Mouse (Mus musculus) hindbrain, postnatal 0 days (tissue): Measurements from ENCODE around the gene Tk1. TPM values are rescaled to one million over a fixed set of nuclear protein-coding genes. Genes with fewer than 3 reads are reported as not detected.

Experiments used
- ATAC-seq: fragments of 200-750 bp; cut with Nextera tagmentation; 2 replicates; pipeline ENCODE4 v1.8.0; 2017; ENCODE audit warnings: mild to moderate bottlenecking, moderate TSS enrichment, moderate library complexity
- DNase-seq: peaks from one replicate; pipeline ENCODE4 v3.0.0-alpha.2; 2015; ENCODE audit warnings: low spot score
- H3K27ac ChIP-seq: fragments of 300-500 bp; sonication (generic); 2 replicates; pipeline ENCODE4 v1.5.1; 2014; ENCODE audit warnings: mild to moderate bottlenecking
- H3K27me3 ChIP-seq: fragments of 300-500 bp; sonication (generic); 2 replicates; pipeline ENCODE4 v1.6.1; 2014; ENCODE audit warnings: low read length, mixed read lengths; ENCODE audit not compliant: insufficient read depth
- H3K36me3 ChIP-seq: fragments of 300-500 bp; sonication (generic); 2 replicates; pipeline ENCODE4 v1.6.1; 2014; ENCODE audit warnings: low read length, mixed read lengths; ENCODE audit not compliant: insufficient read depth
- H3K4me1 ChIP-seq: fragments of 300-500 bp; sonication (generic); 2 replicates; pipeline ENCODE4 v1.6.1; 2014; ENCODE audit warnings: antibody characterized with exemption, low read length, mixed read lengths; ENCODE audit not compliant: insufficient read depth
- H3K4me2 ChIP-seq: fragments of 300-500 bp; sonication (generic); 2 replicates; pipeline ENCODE4 v1.6.1; 2014; ENCODE audit warnings: low read depth, mild to moderate bottlenecking, low read length, moderate library complexity, mixed read lengths
- H3K4me3 ChIP-seq: fragments of 300-500 bp; sonication (generic); 2 replicates; pipeline ENCODE4 v1.5.1; 2014; ENCODE audit warnings: low read length
- H3K9ac ChIP-seq: fragments of 300-500 bp; sonication (generic); replicated peaks from 2 replicates; pipeline ENCODE4 v1.6.1; 2014; ENCODE audit warnings: mild to moderate bottlenecking, low read length, moderate library complexity, mixed read lengths
- H3K9me3 ChIP-seq: fragments of 300-500 bp; sonication (generic); 2 replicates; pipeline ENCODE4 v1.6.1; 2016; ENCODE audit warnings: low read length, mixed read lengths
- CTCF ChIP-seq: IDR thresholded peaks from 2 replicates; pipeline ENCODE4 v1.5.1; 2016; ENCODE audit warnings: antibody characterized with exemption, control low read depth, low read depth
- WGBS: fragments of 180-500 bp; shearing (Covaris S2); extraction: QIAGEN DNeasy Blood & Tissue Kit; methylation state at CpG from one replicate; pipeline ENCODE4 v1.1.7; 2014; 5-methylcytosine and 5-hydroxymethylcytosine counted together
- polyA plus RNA-seq: library from polyadenylated mRNA; unstranded; fragments of >200 nt; fragmentation: Nextera tagmentation; extraction: Ambion mirVana; gene quantifications from 2 replicates; pipeline ENCODE4 v1.2.1, GENCODE M21; 2015
- total RNA-seq: library from RNA; depleted of rRNA; stranded (reverse); fragments of >200 nt; gene quantifications from 2 replicates; pipeline ENCODE4 v1.2.3, GENCODE M21; 2014

Gene Tk1
- total and polyA plus RNA-seq, 2 experiments from 2014 or later = 21.2 to 26.1 TPM

GRCm38 (mm10) chr11:117776085-117776792, 49.7 kb downstream of the Tk1 start:
- no peaks in the 10 kb centered on the region for H3K27me3 ChIP-seq
- ATAC-seq (no peak), DNase-seq (no peak)
- H3K4me2 ChIP-seq = no peak overlapping the region
- no peak overlapping the region for H3K4me3 ChIP-seq
- H3K36me3 ChIP-seq = no peaks in the 10 kb centered on the region
- 86% methylated on average over 14 of the region's 14 CpGs for WGBS
- no peak overlapping the region for H3K27ac ChIP-seq
- peaks cover 14% of the 10 kb centered on the region for H3K4me1 ChIP-seq
- no peak for TF ChIP-seq CTCF
- no peaks in the 10 kb centered on the region for H3K9me3 ChIP-seq
- no peak overlapping the region for H3K9ac ChIP-seq

GRCm38 (mm10) chr11:117775540-117775939, 50.4 kb downstream of the Tk1 start:
- DNase-seq = no peak
- Histone ChIP-seq H3K4me2 (no peak overlapping the region), H3K4me3 (no peak overlapping the region), H3K9me3 (no peaks in the 10 kb centered on the region), H3K9ac (no peak overlapping the region), H3K36me3 (no peaks in the 10 kb centered on the region), H3K4me1 (peaks cover 14% of the 10 kb centered on the region), H3K27ac (no peak overlapping the region), H3K27me3 (no peaks in the 10 kb centered on the region)
- no peak for ATAC-seq
- TF ChIP-seq CTCF = no peak
- WGBS = 91% methylated on average over 13 of the region's 13 CpGs

- no peaks in the 10 kb centered on the region for H3K36me3 ChIP-seq
- H3K4me1 ChIP-seq = peaks cover 9% of the 10 kb centered on the region
- no peak for TF ChIP-seq CTCF
- no peak overlapping the region for H3K27ac ChIP-seq
- H3K27me3 ChIP-seq = no peaks in the 10 kb centered on the region
- no peak overlapping the region for H3K4me2 ChIP-seq
- no peaks in the 10 kb centered on the region for H3K9me3 ChIP-seq
- WGBS = 90% methylated on average over 10 of the region's 10 CpGs
- ATAC-seq = no peak
- no peak overlapping the region for H3K9ac ChIP-seq
- DNase-seq = no peak
- no peak overlapping the region for H3K4me3 ChIP-seq
Measured at GRCm38 (mm10) chr11:117774925-117775324, 51.0 kb downstream of the Tk1 start.

GRCm38 (mm10) chr11:117772352-117772751, 53.5 kb downstream of the Tk1 start:
- Histone ChIP-seq H3K9me3 (no peaks in the 10 kb centered on the region), H3K36me3 (no peaks in the 10 kb centered on the region), H3K27me3 (no peaks in the 10 kb centered on the region), H3K4me2 (no peak overlapping the region), H3K27ac (no peak overlapping the region), H3K9ac (no peak overlapping the region), H3K4me3 (no peak overlapping the region), H3K4me1 (peaks cover 7% of the 10 kb centered on the region; the same call in 1 of the 2 replicates)
- WGBS = 92% methylated on average over 7 of the region's 7 CpGs
- DNase-seq (no peak), ATAC-seq (no peak)
- TF ChIP-seq CTCF = no peak

GRCm38 (mm10) chr11:117770407-117770806, 55.5 kb downstream of the Tk1 start:
- Histone ChIP-seq H3K27me3 (no peaks in the 10 kb centered on the region), H3K36me3 (no peaks in the 10 kb centered on the region), H3K27ac (peak overlapping the region; percentile 2; the same call in 1 of the 2 replicates), H3K4me3 (no peak overlapping the region), H3K4me2 (no peak overlapping the region), H3K4me1 (peaks cover 7% of the 10 kb centered on the region; the same call in 1 of the 2 replicates), H3K9me3 (no peaks in the 10 kb centered on the region), H3K9ac (no peak overlapping the region)
- no peak for TF ChIP-seq CTCF
- ATAC-seq (peak; percentile 33; the same call in 1 of the 2 replicates), DNase-seq (peak; percentile 43)
- WGBS = 64% methylated on average over 10 of the region's 10 CpGs

- DNase-seq = peak; percentile 19
- WGBS = 49% methylated on average over 7 of the region's 7 CpGs
Measured at GRCm38 (mm10) chr11:117769683-117770047, 56.2 kb downstream of the Tk1 start.

More at GRCm38 (mm10) chr11:117769683-117770047, 56.2 kb downstream of the Tk1 start:
- Histone ChIP-seq H3K9ac (no peak overlapping the region), H3K36me3 (no peaks in the 10 kb centered on the region), H3K9me3 (no peaks in the 10 kb centered on the region), H3K4me1 (peaks cover 7% of the 10 kb centered on the region; the same call in 1 of the 2 replicates), H3K4me2 (no peak overlapping the region), H3K4me3 (no peak overlapping the region), H3K27ac (0 out of 2 replicates have a peak overlapping the region, but pooled peaks have one; percentile 48), H3K27me3 (no peaks in the 10 kb centered on the region)
- no peak for TF ChIP-seq CTCF
- ATAC-seq = no peak
